Mouse (Mus musculus): ENCODE data around the gene Dach1.

The Dach1 gene

GRCm38 (mm10) chr14:98035261-98035660 is 134.3 kb downstream of the Dach1 start:
- DNase-seq (ENCODE audit: low spot score): peak; percentile 76

GRCm38 (mm10) chr14:98023540-98023939 is 146.0 kb downstream of the Dach1 start:
- DNase-seq (ENCODE audit: low spot score): no peak

DNA sequence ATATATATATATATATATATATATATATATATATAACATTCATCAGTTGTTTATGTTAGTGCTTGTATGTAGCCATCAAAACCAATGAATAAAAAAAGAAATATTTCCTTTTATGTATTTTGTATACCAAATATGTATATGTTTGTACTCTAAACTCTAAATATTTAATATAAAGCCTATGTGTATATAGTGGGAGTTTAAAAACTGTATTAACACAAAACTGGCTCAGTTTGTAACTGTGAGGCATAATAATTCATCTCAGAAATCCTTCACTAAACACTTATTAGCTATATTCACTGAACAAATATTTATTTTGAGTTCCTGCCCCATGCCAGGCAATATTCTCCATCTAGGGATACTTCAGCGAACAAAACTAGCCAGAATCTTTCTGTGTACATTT is 155.5 kb downstream of the Dach1 start:
- no peak for DNase-seq (ENCODE audit: low spot score)

DNA sequence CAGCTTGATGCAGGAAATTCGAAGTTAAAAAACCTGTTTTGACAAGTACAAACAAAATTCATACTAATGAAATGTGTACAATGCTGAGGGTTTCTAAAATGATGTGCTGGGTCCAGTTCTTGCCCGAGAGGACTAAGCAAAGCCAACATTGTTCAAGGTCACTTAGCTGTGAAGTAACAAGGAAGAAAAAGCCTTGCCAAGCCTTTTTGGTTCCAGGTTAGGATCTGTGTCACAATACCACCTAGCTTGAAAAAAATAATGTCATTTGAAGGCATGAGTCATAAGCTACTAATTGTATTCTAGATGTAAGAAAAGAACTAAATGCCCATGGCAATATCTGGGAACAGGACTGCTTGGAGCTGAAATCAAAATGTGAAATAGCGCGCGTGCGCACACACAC is 161.1 kb downstream of the Dach1 start:
- no peak for DNase-seq (ENCODE audit: low spot score)

GRCm38 (mm10) chr14:98002021-98002680 is 167.4 kb downstream of the Dach1 start:
- no peak for DNase-seq (ENCODE audit: low spot score)

DNA sequence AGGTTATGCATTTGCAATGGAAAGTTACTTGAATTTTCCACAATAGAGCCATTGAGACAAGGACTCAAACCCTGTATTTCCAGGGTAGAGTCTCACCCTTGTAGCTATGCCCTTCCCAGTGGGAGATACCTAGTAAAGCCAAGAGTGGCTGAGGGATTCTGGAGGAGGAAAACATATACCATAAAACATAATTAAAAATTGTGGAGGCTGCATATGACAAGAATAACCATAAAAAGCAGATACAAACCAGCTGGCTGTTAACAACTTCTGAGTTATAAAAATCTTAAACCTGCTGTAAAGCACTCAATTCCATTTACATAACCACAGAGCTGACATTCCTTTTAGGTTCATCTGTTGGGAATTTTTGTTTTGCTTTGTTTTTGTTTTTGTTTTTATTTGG is 171.0 kb downstream of the Dach1 start:
- no peak for DNase-seq (ENCODE audit: low spot score)

- DNase-seq (ENCODE audit: low spot score): no peak
These were observed 186.3 kb downstream of the Dach1 start for GRCm38 (mm10) chr14:97983251-97983650.

- DNase-seq (ENCODE audit: low spot score): no peak
These were observed 186.9 kb downstream of the Dach1 start for GRCm38 (mm10) chr14:97982676-97983075.

GRCm38 (mm10) chr14:97980879-97981278 is 188.7 kb downstream of the Dach1 start:
- DNase-seq (ENCODE audit: low spot score): peak; percentile 28

- DNase-seq (ENCODE audit: low spot score): peak; percentile 41
These were observed 193.5 kb downstream of the Dach1 start for GRCm38 (mm10) chr14:97976091-97976490.

DNA sequence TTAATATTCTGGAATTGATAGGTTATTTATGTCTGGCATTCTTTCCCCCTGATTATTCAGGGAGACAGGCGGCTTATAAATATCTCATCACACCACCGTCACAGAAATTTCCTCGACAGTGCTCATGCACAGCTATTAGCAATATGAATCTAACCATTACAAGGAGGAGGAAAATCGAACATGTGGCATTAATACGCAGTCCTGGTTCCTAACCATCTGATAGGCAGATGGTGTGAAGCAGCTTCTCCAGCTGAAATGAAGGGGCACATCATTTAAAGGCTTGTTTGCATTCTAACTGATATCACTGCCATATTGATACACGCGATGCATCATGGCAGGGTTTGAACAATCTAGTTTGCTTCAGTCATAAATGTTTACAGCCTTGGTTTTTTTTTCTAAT is 194.1 kb downstream of the Dach1 start:
- DNase-seq (ENCODE audit: low spot score): peak; percentile 18

- DNase-seq (ENCODE audit: low spot score): no peak
These were observed 205.0 kb downstream of the Dach1 start for GRCm38 (mm10) chr14:97964543-97965069.

GRCm38 (mm10) chr14:97963624-97964023 is 205.9 kb downstream of the Dach1 start:
- DNase-seq (ENCODE audit: low spot score): no peak

- DNase-seq (ENCODE audit: low spot score): no peak
These were observed 213.2 kb downstream of the Dach1 start for GRCm38 (mm10) chr14:97956356-97956755.

DNA sequence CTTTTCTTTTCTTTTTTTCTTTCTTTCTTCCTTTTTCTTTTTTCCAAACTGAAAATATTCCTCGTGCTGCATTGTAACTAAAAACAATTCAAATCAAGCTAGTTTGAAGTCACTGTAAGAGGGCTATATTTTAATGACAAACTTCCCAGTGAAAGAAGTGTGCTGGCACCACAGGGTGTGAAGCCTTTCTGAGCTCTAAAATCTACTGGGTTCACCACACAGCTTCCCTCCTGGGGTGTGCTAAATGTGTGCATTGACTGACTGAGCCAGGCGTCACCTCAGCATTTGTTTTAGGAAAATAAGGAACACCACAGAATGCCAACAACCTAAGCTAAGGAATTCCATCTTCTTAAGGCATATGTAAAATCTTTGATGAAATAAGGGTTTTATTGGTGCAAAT is 224.1 kb downstream of the Dach1 start:
- DNase-seq (ENCODE audit: low spot score): no peak

DNA sequence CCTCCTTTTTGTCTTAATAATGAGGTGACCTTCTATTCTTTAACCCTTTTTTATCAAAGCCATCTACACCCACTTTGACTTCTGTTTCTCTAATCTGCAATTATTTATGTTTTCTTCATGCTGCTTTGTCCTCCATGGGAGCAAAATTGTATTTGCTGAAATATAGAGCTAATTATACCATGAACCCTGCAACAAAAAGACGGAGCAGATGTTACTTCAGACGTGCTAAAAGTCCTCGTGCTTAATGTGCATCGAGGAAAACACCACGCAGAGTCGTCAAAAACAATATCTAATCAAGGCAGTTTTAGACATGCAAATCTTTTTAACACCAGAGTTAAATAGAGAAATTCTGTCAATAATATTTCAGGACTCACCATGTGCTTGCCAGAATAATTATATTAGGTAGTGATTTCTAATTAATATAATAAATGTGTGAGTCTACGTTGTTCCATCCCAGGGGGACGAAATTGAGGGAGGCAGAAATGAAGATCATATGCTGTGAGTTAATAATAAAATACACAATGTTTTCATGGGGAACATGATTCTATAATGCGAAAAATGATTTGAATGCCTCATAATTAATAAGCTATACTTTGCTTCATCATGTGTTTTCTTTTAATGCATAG is 224.8 kb downstream of the Dach1 start:
- no peak for DNase-seq (ENCODE audit: low spot score)

- DNase-seq (ENCODE audit: low spot score): no peak
These were observed 227.2 kb downstream of the Dach1 start for GRCm38 (mm10) chr14:97942361-97942760.

DNA sequence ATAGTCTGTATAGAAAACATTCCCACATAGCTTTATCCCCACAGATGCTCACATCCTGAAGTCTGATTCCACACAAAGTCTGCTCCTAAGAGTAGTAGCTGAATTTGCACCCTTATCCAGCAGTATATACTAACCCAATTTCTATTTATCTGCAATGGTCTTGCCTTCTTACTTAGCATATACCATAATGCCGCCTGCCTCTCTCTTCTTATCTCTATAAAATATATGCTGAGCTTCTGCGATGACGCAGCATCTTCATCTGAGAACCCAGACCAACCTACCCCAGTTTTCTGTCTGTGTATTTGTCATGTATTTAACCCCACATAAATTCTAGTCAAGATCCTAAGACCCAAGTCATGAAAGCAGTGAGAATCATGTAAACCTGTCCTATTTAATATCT is 272.9 kb downstream of the Dach1 start:
- DNase-seq (ENCODE audit: low spot score): no peak

- peak; percentile 13 for DNase-seq (ENCODE audit: low spot score)
These were observed 287.6 kb downstream of the Dach1 start for GRCm38 (mm10) chr14:97881976-97882375.

DNA sequence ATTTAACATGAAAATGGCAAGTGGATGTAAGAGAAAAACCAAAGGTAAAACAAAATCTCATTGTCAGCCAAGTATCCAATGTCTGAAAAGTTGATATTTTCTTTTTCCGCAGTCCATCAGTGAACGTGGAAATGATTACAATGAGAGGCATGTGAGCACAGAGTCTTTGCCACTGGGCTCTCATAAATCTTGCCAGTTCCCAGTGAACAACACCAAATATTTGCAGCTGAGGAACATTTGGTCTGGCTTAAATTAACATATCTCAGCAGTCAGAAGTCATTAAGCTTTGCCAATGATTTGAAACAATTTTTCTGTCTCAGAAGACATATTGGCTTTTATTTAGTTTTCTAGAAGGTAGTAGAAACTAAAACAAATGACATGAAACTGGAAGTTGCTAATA is 298.6 kb downstream of the Dach1 start:
- DNase-seq (ENCODE audit: low spot score): no peak

GRCm38 (mm10) chr14:97858384-97858783 is 311.2 kb downstream of the Dach1 start:
- no peak for DNase-seq (ENCODE audit: low spot score)

DNA sequence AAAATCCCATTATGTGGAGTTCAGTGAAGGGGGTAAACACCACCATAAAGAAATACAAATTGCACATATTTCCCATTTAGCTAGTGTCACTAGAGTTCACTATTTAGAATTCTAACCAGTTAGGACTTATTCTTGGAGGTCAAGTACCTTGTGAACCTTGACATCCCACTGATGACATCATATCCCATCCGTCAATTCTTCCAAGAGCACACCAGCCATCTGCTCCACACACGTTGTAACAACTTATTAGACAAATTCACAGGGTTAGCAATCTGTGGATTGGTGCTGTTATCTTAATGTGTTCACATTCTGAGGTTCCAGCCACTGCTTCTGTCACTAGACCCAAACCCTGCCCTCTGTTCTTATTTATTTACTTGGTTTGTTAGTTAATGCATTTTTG is 312.3 kb downstream of the Dach1 start:
- peak; percentile 59 for DNase-seq (ENCODE audit: low spot score)

- no peak for DNase-seq (ENCODE audit: low spot score)
These were observed 314.2 kb downstream of the Dach1 start for GRCm38 (mm10) chr14:97855345-97855744.

DNA sequence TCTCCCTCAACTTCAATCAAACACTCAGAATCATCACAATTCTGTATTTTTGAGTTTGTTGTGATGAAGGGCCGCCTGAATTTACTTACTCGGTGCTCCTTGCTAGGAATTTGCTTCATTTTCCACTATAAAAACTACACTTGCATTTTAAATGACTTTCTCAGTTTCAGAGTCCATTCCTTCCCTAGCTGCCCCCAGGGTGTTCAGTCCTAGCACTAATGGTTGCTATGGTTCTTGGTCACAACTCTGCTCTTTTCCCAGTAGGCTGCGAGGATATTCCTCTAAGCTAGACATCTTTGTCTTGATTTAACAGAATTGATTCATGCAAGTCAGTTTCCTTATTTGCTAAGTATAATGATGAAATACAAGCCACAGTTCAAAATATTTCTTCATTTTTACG is 319.1 kb downstream of the Dach1 start:
- DNase-seq (ENCODE audit: low spot score): peak; percentile 17
